Mouse (Mus musculus) G1E (cell line): ENCODE data around the gene Pappa2. TPM values are rescaled to one million over a fixed set of nuclear protein-coding genes. Genes with fewer than 3 reads are reported as not detected.

ENCODE experiments used
- ATAC-seq: 2 replicates; pipeline ENCODE4 v1.8.0; 2016; ENCODE audit warnings: mild to moderate bottlenecking; ENCODE audit not compliant: insufficient number of reproducible peaks, poor library complexity, low FRiP score, severe bottlenecking; ENCODE audit errors: extremely low read depth
- DNase-seq: peaks from one replicate; pipeline ENCODE4 v3.0.0; 2012; ENCODE audit warnings: low spot score
- H3K27me3 ChIP-seq: 2 replicates; pipeline ENCODE4 v1.6.1; 2012; ENCODE audit warnings: mild to moderate bottlenecking, low read length, inconsistent platforms; ENCODE audit not compliant: insufficient read depth
- H3K36me3 ChIP-seq: replicated peaks from 2 replicates; pipeline ENCODE3; 2012; ENCODE audit warnings: mild to moderate bottlenecking, inconsistent platforms
- H3K4me1 ChIP-seq: 2 replicates; pipeline ENCODE4 v1.6.1; 2012; ENCODE audit warnings: low read depth, low read length, inconsistent platforms, mixed read lengths; ENCODE audit not compliant: insufficient read depth
- H3K4me3 ChIP-seq: 2 replicates; pipeline ENCODE4 v1.5.1; 2012; ENCODE audit warnings: low read depth, mild to moderate bottlenecking, inconsistent platforms, low read length, moderate library complexity, mixed read lengths
- H3K9me3 ChIP-seq: replicated peaks from 2 replicates; pipeline ENCODE4 v1.6.1; 2012; ENCODE audit warnings: inconsistent platforms
- CTCF ChIP-seq: IDR thresholded peaks from 2 replicates; pipeline ENCODE4 v1.5.1; 2012; ENCODE audit warnings: low read depth, low read length, inconsistent platforms, mixed read lengths
- GATA1 ChIP-seq: IDR thresholded peaks from 2 replicates; pipeline ENCODE4 v1.6.1; 2012; ENCODE audit warnings: borderline replicate concordance, low read length, inconsistent platforms, mixed read lengths
- GATA2 ChIP-seq: IDR thresholded peaks from 2 replicates; pipeline ENCODE4 v1.6.1; 2012; ENCODE audit warnings: low read depth, low read length, inconsistent platforms, borderline replicate concordance
- POLR2AphosphoS5 ChIP-seq: IDR thresholded peaks from 2 replicates; pipeline ENCODE4 v1.6.1; 2012; ENCODE audit warnings: low read depth, low read length, inconsistent platforms; ENCODE audit not compliant: insufficient replicate concordance
- TAL1 ChIP-seq: conservative IDR thresholded peaks from 2 replicates; pipeline ENCODE4 v1.6.1; 2012; ENCODE audit warnings: low read depth, low read length, inconsistent platforms, mixed read lengths
- polyA plus RNA-seq: library from polyadenylated mRNA; stranded (reverse); fragments of >175 nt; gene quantifications from 2 replicates; pipeline ENCODE4 v1.2.3, GENCODE M21; 2012
- total RNA-seq, 2 experiments: library from RNA; stranded (forward) in 1 of 2; stranded (reverse) in 1 of 2; fragments of 200-1000 nt in 1 of 2; fragments of >200 nt in 1 of 2; fragmentation: Nextera tagmentation in 1 of 2; gene quantifications; 2 replicates each; pipeline ENCODE4 v1.2.3; 2014 to 2017

Pappa2 gene
- total and polyA plus RNA-seq, 3 experiments: 0.05 TPM; not detected in 2

GRCm38 (mm10) chr1:158918890-158919289 lies 61.4 kb downstream of the Pappa2 start:
- DNase-seq (no peak), ATAC-seq (no peak)
- Histone ChIP-seq H3K9me3 (peaks cover 15% of the 10 kb centered on the region), H3K4me1 (no peaks in the 10 kb centered on the region), H3K4me3 (no peak overlapping the region), H3K27me3 (no peaks in the 10 kb centered on the region), H3K36me3 (no peaks in the 10 kb centered on the region)
- TF ChIP-seq POLR2AphosphoS5: no peak
- TF ChIP-seq GATA2: no peak
- TF ChIP-seq GATA1: no peak
- TF ChIP-seq CTCF: no peak
- no peak for TF ChIP-seq TAL1

GRCm38 (mm10) chr1:158917067-158917466 lies 63.2 kb downstream of the Pappa2 start:
- H3K4me3 ChIP-seq: no peak overlapping the region
- H3K27me3 ChIP-seq: no peaks in the 10 kb centered on the region
- no peaks in the 10 kb centered on the region for H3K36me3 ChIP-seq
- DNase-seq (no peak), ATAC-seq (no peak)
- TF ChIP-seq TAL1 (no peak), POLR2AphosphoS5 (no peak), CTCF (no peak), GATA2 (no peak), GATA1 (no peak)
- peaks cover 15% of the 10 kb centered on the region for H3K9me3 ChIP-seq
- no peaks in the 10 kb centered on the region for H3K4me1 ChIP-seq

- H3K9me3 ChIP-seq: peaks cover 15% of the 10 kb centered on the region
- H3K4me3 ChIP-seq: no peak overlapping the region
- H3K27me3 ChIP-seq: no peaks in the 10 kb centered on the region
- ATAC-seq (no peak), DNase-seq (no peak)
- H3K4me1 ChIP-seq: no peaks in the 10 kb centered on the region
- H3K36me3 ChIP-seq: no peaks in the 10 kb centered on the region
- TF ChIP-seq CTCF (no peak), GATA1 (no peak), TAL1 (no peak), GATA2 (no peak), POLR2AphosphoS5 (no peak)
These were observed 64.7 kb downstream of the Pappa2 start for GRCm38 (mm10) chr1:158915592-158915991.

GRCm38 (mm10) chr1:158910661-158911060 lies 69.6 kb downstream of the Pappa2 start:
- Histone ChIP-seq H3K27me3 (no peaks in the 10 kb centered on the region), H3K4me1 (no peaks in the 10 kb centered on the region), H3K36me3 (no peaks in the 10 kb centered on the region), H3K4me3 (no peak overlapping the region), H3K9me3 (peaks cover 15% of the 10 kb centered on the region)
- no peak for ATAC-seq
- no peak for DNase-seq
- no peak for TF ChIP-seq POLR2AphosphoS5
- TF ChIP-seq GATA2: no peak
- no peak for TF ChIP-seq GATA1
- no peak for TF ChIP-seq CTCF
- TF ChIP-seq TAL1: no peak

- no peaks in the 10 kb centered on the region for H3K36me3 ChIP-seq
- no peak overlapping the region for H3K4me3 ChIP-seq
- TF ChIP-seq GATA2 (no peak), GATA1 (no peak), POLR2AphosphoS5 (no peak), CTCF (no peak), TAL1 (no peak)
- H3K9me3 ChIP-seq: peaks cover 17% of the 10 kb centered on the region
- no peaks in the 10 kb centered on the region for H3K4me1 ChIP-seq
- DNase-seq: no peak
- no peaks in the 10 kb centered on the region for H3K27me3 ChIP-seq
- no peak for ATAC-seq
These were observed 83.0 kb downstream of the Pappa2 start for GRCm38 (mm10) chr1:158897339-158897738.

- Histone ChIP-seq H3K4me3 (no peak overlapping the region), H3K27me3 (no peaks in the 10 kb centered on the region), H3K36me3 (no peaks in the 10 kb centered on the region), H3K4me1 (no peaks in the 10 kb centered on the region), H3K9me3 (peaks cover 17% of the 10 kb centered on the region)
- DNase-seq (no peak), ATAC-seq (no peak)
- no peak for TF ChIP-seq POLR2AphosphoS5
- no peak for TF ChIP-seq TAL1
These were observed 85.8 kb downstream of the Pappa2 start for GRCm38 (mm10) chr1:158894441-158894840.

GRCm38 (mm10) chr1:158875487-158875886 lies 104.8 kb downstream of the Pappa2 start:
- Histone ChIP-seq H3K36me3 (no peaks in the 10 kb centered on the region), H3K9me3 (peaks cover 17% of the 10 kb centered on the region), H3K27me3 (no peaks in the 10 kb centered on the region), H3K4me3 (no peak overlapping the region), H3K4me1 (no peaks in the 10 kb centered on the region)
- DNase-seq (no peak), ATAC-seq (no peak)
- TF ChIP-seq CTCF: no peak
- no peak for TF ChIP-seq POLR2AphosphoS5
- TF ChIP-seq GATA1: no peak
- TF ChIP-seq GATA2: no peak
- no peak for TF ChIP-seq TAL1
